Mouse (Mus musculus) embryonic facial prominence, embryonic 10.5 days (tissue): Measurements from ENCODE around the gene Kbtbd13. TPM values are rescaled to one million over a fixed set of nuclear protein-coding genes. Genes with fewer than 3 reads are reported as not detected.

Source experiments
- DNase-seq: peaks from one replicate; pipeline ENCODE4 v3.0.0-alpha.2; 2017; ENCODE audit warnings: low spot score
- H3K27ac ChIP-seq: fragments of 300-500 bp; sonication (generic); replicated peaks from 2 replicates; pipeline ENCODE4 v1.5.1; 2016; ENCODE audit warnings: mild to moderate bottlenecking
- H3K27me3 ChIP-seq: fragments of 300-500 bp; sonication (generic); replicated peaks from 2 replicates; pipeline ENCODE4 v1.6.1; 2016; ENCODE audit warnings: low read depth, mild to moderate bottlenecking; ENCODE audit not compliant: poor library complexity, severe bottlenecking
- H3K36me3 ChIP-seq: fragments of 300-500 bp; sonication (generic); replicated peaks from 2 replicates; pipeline ENCODE4 v1.6.1; 2016; ENCODE audit warnings: mild to moderate bottlenecking, moderate library complexity
- H3K4me1 ChIP-seq: fragments of 300-500 bp; sonication (generic); 2 replicates; pipeline ENCODE4 v1.6.1; 2016
- H3K4me3 ChIP-seq: fragments of 300-500 bp; sonication (generic); 2 replicates; pipeline ENCODE4 v1.5.1; 2016; ENCODE audit warnings: mild to moderate bottlenecking, moderate library complexity
- H3K9me3 ChIP-seq: fragments of 300-500 bp; sonication (generic); 2 replicates; pipeline ENCODE4 v1.6.1; 2016; ENCODE audit warnings: mild to moderate bottlenecking
- WGBS: fragments of 180-500 bp; shearing (Covaris S2); methylation state at CpG from one replicate; pipeline ENCODE4 v1.1.7; 2016; 5-methylcytosine and 5-hydroxymethylcytosine counted together
- polyA plus RNA-seq: library from polyadenylated mRNA; unstranded; fragments of >200 nt; fragmentation: Nextera tagmentation; extraction: Ambion mirVana; gene quantifications from 2 replicates; pipeline ENCODE4 v1.2.1, GENCODE M21; 2016

The Kbtbd13 gene
- polyA plus RNA-seq, 1 experiment from 2014 or later: 1.0 TPM

- DNase-seq: no peak
- Histone ChIP-seq H3K36me3 (no peaks in the 10 kb centered on the region; the same call in 1 of the 2 replicates), H3K4me3 (no peak overlapping the region), H3K9me3 (no peaks in the 10 kb centered on the region), H3K27ac (no peak overlapping the region), H3K4me1 (no peaks in the 10 kb centered on the region), H3K27me3 (no peaks in the 10 kb centered on the region)
- 70% methylated on average over 3 of the region's 3 CpGs for WGBS
Observed at GRCm38 (mm10) chr9:65411326-65411725, 19.9 kb upstream of the Kbtbd13 start.

DNA sequence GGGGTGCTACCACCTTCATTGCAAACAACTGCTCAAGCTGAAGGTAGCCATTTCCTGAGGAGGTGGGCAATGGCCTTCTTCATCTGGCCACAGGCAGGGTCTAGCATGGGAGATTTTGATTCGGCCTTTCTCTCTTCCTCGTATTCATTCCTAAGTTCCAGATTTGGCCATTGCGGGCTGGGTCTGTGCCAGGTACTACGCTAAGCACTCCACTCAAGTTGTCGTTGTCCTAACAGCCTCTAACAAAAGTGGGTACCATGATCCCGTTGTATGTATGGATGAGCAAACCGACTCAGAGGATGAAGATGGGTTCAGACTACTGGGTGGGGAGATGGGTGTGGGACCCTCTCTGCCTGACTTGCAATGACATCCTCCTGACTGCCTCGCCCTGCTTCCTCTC is 18.9 kb upstream of the Kbtbd13 start:
- H3K36me3 ChIP-seq: no peaks in the 10 kb centered on the region; the same call in 1 of the 2 replicates
- H3K9me3 ChIP-seq: no peaks in the 10 kb centered on the region
- DNase-seq: no peak
- no peaks in the 10 kb centered on the region for H3K4me1 ChIP-seq
- WGBS: 91% methylated on average over 8 of the region's 8 CpGs
- no peak overlapping the region for H3K4me3 ChIP-seq
- H3K27ac ChIP-seq: no peak overlapping the region
- no peaks in the 10 kb centered on the region for H3K27me3 ChIP-seq

- Histone ChIP-seq H3K4me1 (no peaks in the 10 kb centered on the region), H3K27ac (no peak overlapping the region), H3K4me3 (no peak overlapping the region), H3K9me3 (no peaks in the 10 kb centered on the region), H3K27me3 (no peaks in the 10 kb centered on the region), H3K36me3 (no peaks in the 10 kb centered on the region; the same call in 1 of the 2 replicates)
- no peak for DNase-seq
- 58% methylated on average over 5 of the region's 5 CpGs for WGBS
Observed at GRCm38 (mm10) chr9:65408871-65409295, 17.4 kb upstream of the Kbtbd13 start.

DNA sequence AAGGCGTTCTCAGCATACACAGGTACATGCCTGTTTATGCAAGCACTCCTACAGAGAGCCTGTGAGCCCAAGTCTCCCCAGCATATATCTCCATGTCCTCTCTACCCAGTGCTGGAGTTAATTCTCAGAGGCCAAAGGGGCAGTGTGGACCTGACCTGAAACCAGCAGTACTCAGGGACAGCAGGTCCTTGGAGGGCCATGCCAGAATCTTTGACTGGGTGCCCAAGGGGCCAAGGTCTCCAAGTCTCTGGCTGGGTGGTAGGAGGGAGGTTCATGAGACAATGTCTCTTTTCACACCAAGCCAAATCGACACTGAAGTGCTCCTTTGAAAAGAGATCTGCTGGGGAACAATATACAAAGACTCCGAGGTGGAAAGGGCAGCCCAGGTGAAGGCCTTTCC is 16.4 kb upstream of the Kbtbd13 start:
- no peak overlapping the region for H3K4me3 ChIP-seq

DNA sequence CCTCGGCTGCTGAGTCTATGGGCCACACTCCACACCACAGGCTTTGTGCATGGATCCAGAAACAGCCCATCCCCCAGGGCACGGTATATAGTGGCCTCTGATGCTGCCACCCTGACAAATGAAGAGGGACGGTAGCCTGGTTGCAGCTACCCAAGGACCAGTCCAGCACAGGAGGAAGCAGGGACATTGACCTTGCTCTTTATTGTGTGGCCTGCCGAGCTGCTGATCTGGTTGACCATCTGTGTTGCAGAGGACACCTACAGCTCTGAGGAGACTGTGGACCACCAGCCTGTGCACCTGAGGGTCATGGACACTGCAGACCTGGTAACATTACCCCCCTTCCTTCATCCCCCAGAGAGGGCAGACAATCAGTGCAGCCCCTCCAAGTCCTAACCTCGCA is 15.9 kb upstream of the Kbtbd13 start:
- Histone ChIP-seq H3K4me3 (no peak overlapping the region), H3K4me1 (no peaks in the 10 kb centered on the region), H3K27ac (no peak overlapping the region), H3K9me3 (no peaks in the 10 kb centered on the region), H3K36me3 (no peaks in the 10 kb centered on the region; the same call in 1 of the 2 replicates), H3K27me3 (no peaks in the 10 kb centered on the region)
- 82% methylated on average over 5 of the region's 5 CpGs for whole genome bisulfite sequencing
- no peak for DNase-seq

More for the DNA sequence above, 16.4 kb upstream of the Kbtbd13 start:
- Histone ChIP-seq H3K4me1 (no peaks in the 10 kb centered on the region), H3K9me3 (no peaks in the 10 kb centered on the region), H3K27ac (no peak overlapping the region), H3K36me3 (no peaks in the 10 kb centered on the region; the same call in 1 of the 2 replicates), H3K27me3 (no peaks in the 10 kb centered on the region)
- WGBS: 73% methylated on average over 3 of the region's 3 CpGs
- DNase-seq: no peak

DNA sequence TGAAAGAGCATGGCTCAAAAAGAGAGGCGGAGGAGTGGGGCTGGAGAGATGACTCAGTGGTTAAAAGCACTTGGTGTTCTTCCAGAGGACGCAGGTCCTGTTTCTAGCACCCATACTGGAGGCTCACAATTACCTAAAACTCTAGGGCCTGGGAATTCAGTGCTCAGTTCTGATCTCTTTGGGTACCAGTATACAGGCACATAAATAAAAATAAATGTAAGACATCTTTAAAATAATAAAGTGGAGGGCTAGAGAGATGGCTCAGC is 13.7 kb upstream of the Kbtbd13 start:
- Histone ChIP-seq H3K4me3 (no peak overlapping the region), H3K9me3 (no peaks in the 10 kb centered on the region), H3K4me1 (no peaks in the 10 kb centered on the region), H3K36me3 (no peaks in the 10 kb centered on the region), H3K27me3 (no peaks in the 10 kb centered on the region), H3K27ac (no peak overlapping the region)
- WGBS: 91% methylated on average over 2 of the region's 2 CpGs
- no peak for DNase-seq

DNA sequence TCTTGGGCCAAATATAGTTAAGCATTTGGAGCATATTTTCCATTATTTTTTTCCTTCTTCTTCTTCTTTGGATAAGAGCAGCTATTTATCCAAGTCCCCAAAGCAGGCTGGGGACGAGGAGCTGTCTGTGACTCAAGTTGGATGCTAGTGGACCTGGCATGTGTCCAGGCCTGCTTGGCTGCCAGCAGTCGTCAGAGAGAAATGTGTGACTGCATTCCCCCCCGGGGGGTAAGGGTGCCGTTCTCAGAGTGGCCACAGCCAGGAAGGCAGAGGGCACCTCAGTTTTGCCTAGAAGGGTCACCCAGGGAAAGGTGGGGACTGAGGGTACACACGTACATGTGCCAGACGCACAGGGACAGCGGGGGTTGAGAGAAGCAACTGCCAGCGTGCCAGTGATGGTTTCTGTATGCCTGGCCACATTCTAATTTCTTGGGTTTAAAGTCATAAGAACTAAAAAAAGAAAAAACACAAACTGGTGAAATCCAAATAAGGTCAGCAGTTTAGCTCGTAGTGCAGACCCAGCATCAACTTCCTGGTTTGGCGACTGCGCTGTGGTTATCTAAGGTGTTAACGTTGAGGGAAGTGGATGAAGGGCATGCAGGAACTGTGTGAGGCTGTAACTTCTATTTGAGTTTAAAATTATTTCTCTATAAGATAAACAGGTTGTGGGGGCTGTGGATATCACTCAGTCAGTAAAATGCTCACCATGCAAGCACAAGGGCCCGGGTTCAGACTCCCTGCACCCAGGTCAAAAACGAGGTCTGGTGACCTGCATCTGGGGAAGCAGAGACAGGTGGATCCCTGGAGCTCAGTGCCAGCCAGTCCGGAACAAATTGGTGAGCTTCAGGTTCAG is 13.1 kb upstream of the Kbtbd13 start:
- 83% methylated on average over 15 of the region's 15 CpGs for WGBS
- no peak for DNase-seq
- Histone ChIP-seq H3K36me3 (no peaks in the 10 kb centered on the region), H3K4me1 (no peaks in the 10 kb centered on the region), H3K4me3 (no peak overlapping the region), H3K27ac (no peak overlapping the region), H3K9me3 (no peaks in the 10 kb centered on the region), H3K27me3 (peaks cover 1% of the 10 kb centered on the region)

DNA sequence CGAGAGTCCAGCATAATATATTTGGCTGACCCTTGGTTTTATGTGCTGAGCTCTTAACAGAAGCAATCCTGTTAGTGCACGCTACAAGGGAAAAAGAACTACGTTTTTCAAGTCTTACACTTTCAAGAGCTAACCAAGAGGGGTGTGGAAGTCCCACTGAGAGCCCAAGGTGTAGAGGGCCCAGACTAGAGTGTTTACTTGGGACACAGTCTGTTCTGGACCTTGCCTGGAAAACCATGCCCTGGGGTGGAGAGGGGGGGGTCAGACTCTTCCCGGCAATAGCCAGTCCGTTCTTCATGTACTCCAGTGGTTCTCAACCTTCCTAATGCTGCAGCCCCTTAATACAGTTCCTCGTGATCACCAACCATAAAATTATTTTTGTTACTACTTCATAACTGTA is 8.5 kb upstream of the Kbtbd13 start:
- Histone ChIP-seq H3K27me3 (peaks cover 31% of the 10 kb centered on the region), H3K4me1 (peaks cover 15% of the 10 kb centered on the region), H3K4me3 (no peak overlapping the region), H3K36me3 (no peaks in the 10 kb centered on the region), H3K9me3 (no peaks in the 10 kb centered on the region), H3K27ac (no peak overlapping the region)
- WGBS: 91% methylated on average over 6 of the region's 6 CpGs
- DNase-seq: no peak

DNA sequence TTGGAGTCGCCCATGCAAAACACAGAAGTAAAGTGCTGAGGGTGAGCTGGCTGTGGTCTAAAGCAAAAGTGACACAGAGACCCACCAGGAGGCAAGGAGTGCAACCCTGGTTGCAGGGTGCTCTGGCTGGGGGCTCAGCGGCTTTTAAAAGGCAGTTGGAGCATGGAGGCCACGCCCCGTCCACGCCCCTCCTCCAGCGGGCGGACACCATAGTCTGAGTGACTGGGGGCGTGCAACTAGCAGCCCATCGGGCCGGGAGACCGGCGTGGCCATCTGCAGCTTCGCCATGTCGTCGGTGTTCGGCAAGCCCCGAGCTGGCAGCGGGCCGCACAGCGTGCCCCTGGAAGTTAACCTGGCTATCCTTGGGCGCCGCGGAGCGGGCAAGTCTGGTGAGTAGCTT is 6.8 kb upstream of the Kbtbd13 start, which contains the start of gene Rasl12:
Gene Rasl12, plus strand, starts transcription at position 228 of the 400 bp plus-strand sequence.
- peak within 1 kb of the TSS; percentile 85 for H3K27ac ChIP-seq
- no peaks in the 10 kb centered on the region for H3K36me3 ChIP-seq
- no peaks in the 10 kb centered on the region for H3K9me3 ChIP-seq
- H3K4me3 ChIP-seq: peak within 1 kb of the TSS; percentile 75
- DNase-seq: peak; percentile 89
- H3K4me1 ChIP-seq: peaks cover 15% of the 10 kb centered on the region
- peaks cover 37% of the 10 kb centered on the region for H3K27me3 ChIP-seq
- WGBS: under 1% methylated on average over 24 of the region's 24 CpGs

- Histone ChIP-seq H3K36me3 (no peaks in the 10 kb centered on the region), H3K9me3 (0 out of 2 replicates have a peak, but pooled peaks cover 2% of the 10 kb centered on the region), H3K4me1 (peaks cover 25% of the 10 kb centered on the region), H3K27me3 (peaks cover 73% of the 10 kb centered on the region), H3K27ac (no peak overlapping the region), H3K4me3 (no peak overlapping the region)
- DNase-seq: no peak
- 62% methylated on average over 2 of the region's 2 CpGs for WGBS
Observed at GRCm38 (mm10) chr9:65394360-65394759, 2.9 kb upstream of the Kbtbd13 start.

GRCm38 (mm10) chr9:65393606-65394005 is 2.2 kb upstream of the Kbtbd13 start:
- Histone ChIP-seq H3K4me3 (no peak overlapping the region), H3K9me3 (0 out of 2 replicates have a peak, but pooled peaks cover 2% of the 10 kb centered on the region), H3K4me1 (peaks cover 18% of the 10 kb centered on the region), H3K36me3 (no peaks in the 10 kb centered on the region), H3K27me3 (peaks cover 75% of the 10 kb centered on the region), H3K27ac (no peak overlapping the region)
- 51% methylated on average over 2 of the region's 2 CpGs for WGBS
- no peak for DNase-seq

DNA sequence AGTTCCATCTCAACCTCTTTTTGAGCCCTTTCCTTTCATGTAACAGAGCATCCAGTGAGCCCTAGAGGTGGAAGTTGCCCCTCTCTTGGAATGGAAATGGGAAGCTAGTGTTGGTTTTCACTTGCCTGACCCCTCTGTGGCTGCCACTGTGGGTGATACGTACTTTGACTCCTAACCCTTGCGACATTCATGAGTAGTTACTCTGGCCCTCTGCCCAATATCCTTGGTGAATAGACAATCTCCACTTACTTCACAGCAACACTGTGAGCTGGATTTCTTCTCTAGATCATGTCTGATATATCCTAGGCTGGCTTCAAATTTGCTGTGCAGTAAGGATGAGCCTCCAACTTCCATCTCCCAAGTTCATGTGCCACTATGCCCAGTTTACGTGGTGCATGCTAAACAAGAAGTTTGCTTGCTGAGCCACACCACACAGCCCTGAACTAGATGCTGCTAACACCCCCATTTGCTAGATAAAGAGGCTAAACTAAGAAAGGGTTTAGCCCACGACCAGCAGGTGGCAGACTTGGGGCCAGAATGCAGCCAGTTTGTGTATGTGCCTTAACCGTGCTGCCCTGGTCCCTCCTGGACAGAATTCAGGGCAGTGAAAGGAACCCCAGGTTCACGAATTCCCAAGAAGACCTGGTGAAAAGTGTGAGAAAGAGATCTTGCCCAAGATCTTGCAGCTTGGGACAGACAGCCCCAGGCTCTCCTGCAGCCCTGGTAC is 1.3 kb upstream of the Kbtbd13 start:
- Histone ChIP-seq H3K4me3 (no peak overlapping the region), H3K36me3 (no peaks in the 10 kb centered on the region), H3K9me3 (0 out of 2 replicates have a peak, but pooled peaks cover 2% of the 10 kb centered on the region), H3K4me1 (peaks cover 11% of the 10 kb centered on the region), H3K27me3 (peaks cover 71% of the 10 kb centered on the region), H3K27ac (no peak overlapping the region)
- 32% methylated on average over 6 of the region's 6 CpGs for WGBS
- peak; percentile 77 for DNase-seq
